Mouse (Mus musculus) kidney, postnatal 4 days (tissue): ENCODE results near the gene Grpel1.

ENCODE experiments used
- DNase-seq, 2 experiments: peaks; one replicate each; pipeline ENCODE4 v3.0.0; 2021; ENCODE audit warnings: mixed read lengths in 2 of 2

Gene Grpel1

DNA sequence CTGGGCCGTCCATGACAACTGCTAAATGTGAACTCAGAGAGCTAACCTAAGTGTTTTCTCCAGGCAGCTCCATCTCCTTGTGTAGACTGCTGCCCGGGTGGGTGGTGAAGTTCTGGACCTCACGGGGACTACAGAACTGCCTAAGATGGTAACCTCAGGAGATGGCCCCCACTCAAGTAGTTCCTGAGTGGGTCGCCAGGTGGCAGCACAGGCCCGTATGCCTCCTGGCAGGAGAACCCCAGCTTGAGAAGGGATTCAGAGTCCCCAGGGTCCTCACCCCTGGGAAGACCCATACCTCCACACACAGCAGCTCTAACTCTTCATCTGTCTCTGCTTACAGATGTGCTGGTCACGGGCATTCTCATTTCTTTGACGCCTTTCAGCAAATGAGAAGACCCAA is 2.0 kb upstream of the Grpel1 start:
- peak; percentile 91 for DNase-seq

DNA sequence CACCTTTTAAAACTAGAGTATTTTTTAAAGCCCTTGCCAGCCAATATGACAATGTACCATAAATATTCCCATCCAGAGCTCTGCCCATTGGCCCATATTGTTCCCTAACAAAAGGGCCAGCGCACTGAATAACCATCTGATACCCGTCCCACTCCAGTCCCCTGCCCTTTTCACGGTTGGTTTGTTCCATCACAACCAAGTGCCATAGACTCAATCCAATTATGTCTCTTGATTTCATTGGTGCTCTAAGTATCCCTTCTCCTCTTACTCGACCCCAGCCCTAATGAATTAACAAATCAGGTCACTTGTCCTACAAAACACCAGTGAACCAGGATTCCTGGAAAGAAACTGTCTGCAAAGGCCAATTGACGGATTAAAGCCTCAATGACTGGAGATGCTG is 1.4 kb upstream of the Grpel1 start:
- DNase-seq: no peak

DNA sequence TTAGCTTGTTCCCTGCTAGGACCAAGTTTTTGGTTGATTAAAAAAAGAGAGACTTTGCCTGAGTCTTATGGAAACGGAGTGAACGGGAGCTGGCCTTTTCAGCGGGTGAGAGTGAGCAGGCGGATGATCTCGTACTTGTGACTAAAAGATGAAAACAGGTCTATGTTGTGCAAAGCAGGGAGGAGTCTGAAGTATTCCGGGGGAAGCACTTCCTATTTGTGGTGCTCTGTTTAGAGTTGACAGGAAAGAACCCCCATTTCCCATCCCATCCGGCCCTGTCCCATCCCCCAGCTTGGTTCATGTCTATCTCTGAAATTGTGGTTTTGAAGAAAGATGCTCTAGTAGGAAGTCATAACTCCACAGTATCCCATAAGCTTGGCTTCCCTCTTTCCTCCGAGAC is 1.1 kb downstream of the Grpel1 start:
- DNase-seq: no peak

DNA sequence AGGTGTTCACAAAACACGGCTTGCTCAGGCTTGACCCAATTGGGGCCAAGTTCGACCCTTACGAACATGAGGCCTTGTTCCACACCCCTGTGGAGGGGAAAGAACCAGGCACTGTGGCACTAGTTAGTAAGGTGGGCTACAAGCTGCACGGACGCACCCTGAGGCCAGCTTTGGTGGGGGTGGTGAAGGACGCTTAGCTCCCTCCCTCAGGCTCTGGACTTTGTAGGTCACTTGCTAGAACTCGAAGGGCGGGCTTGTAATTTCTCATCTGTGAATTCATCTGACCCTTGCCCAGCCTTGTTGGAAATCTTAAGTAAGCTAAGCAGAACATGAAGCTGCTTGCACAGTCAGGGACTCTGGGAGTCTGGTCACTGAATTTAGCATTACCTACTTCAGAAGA is 6.4 kb downstream of the Grpel1 start:
- no peak for DNase-seq

DNA sequence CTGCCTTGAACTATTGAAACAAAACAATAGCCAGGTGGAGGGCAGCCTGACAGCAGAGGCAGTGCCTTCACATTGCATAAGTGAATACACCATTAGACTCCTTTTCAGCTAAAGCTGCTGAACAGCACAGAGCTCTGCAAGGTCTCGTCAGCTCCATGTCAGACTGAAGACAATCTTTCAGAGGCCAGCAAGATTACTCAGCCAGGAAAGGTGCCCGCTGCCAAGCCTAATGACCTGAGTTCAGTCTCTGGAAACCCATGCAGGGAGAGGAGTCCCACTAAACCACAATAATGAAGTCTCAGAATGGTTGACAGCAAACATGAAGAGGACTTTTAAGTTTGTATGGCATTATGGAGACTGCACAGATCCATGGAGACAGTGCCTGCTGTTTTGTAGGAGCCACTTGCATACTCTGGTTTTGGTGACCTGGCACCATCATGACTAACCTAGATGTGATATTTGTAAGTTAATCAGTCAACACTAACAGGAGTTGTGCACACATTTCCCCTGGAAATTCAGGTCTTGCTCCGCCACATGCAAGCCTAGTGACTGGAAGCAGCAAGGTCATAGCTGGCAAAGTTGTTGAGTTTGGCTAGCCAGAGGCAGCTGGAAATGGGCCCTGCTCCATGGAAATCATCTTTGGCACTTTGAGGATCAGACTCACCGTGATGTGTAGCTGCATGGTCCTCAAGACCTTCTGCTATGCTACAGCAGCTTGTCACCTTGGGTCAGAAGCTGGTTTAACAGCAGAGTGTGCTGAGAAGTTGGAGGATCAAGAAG is 8.3 kb downstream of the Grpel1 start:
- no peak for DNase-seq

DNA sequence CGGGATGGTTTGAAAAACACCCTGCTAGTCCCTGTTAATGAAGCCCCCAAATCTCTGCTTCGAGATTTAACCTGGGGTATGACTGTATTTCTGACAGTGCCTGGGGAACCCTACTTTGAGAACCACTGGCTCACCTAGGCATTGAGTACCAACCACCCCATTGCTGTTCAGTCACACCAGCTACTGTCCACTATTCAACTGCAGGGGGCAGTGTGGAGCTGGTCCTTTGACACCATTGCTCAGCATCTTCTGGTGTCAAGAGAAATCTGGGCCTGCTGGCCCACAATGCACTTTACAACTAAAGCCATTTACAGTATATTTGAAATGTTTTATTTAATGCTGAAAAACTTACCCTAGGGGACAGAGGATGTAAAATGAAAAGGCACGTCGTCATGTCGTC is 9.5 kb downstream of the Grpel1 start:
- DNase-seq: peak; percentile 81 to 85

DNA sequence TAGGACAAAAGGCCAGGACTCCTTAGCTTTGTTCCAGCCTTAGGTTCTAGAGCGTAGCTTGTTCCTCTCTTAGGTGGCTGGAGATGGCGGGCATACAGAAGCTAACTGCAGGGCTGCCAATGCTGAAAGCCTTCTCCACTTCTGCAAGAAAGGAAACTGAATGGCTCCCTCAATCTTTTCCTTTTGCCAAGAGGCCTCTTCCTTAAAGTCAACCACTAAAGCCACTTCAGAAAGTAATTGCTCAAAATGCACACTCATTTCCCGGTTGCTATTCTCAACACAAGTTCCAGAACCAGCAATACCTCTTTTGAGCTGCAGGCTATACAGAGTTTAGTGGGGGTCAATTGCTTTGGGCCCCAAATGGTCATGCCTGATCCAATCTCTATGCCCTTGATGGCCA is 12.7 kb downstream of the Grpel1 start:
- DNase-seq: no peak

DNA sequence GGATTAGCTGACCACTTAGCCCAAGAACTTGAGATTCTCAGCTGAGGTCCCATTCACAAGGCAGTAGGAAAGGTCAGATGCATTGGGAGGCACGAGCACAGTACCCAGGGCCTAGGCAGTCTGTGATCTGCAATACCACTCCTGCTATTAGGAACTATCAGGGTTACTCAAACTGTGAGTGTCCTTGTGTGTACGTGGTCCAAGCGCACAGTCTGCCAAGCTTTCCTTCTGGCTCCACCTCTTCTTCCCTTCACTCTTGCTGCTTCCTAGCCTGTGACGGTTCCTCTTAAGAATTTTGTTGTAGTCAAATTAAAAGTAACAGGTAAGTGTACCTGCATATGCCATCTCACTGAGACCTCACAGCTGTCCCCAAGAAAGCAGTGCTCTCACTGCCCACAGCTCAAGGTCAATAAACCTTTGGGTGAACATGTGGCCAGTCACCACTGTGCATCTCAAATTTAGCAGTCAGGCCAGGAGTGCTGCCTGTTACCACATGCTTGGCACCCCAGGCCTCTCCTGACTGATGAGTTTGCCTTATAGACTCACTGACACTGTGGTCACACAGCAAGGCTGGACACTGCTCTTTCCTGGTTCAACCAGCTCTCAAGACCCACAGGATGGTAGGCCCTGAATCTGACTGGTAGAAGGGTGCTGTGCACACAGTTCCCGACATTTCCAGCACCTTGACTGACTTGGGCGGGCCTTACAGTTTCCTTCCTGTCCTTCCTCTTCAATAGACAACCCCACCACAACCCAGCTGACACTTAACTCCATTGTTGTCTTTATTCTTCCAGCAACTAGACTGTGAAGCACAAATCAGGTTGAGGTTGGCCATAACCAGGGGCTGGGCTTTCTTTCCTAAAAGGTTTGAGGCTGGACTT is 14.0 kb downstream of the Grpel1 start:
- no peak for DNase-seq

DNA sequence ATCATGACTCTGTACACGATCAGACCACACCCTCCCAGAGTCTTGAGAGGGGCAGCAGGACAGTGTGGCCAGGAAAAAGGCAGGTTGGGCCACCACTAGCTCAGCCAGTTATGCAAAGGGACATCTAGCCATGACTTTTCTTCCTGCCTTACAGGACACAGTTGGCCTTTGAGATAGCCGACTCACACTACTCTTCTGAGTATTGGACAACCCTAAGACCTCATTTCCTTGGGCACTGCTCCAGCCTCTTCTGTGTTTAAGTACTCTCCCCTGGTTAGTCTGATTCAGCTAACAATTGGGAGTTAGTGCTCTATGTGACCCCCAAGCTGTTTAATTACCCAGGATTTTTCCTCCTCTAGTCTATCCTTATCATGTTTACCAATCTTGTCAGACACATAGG is 14.9 kb downstream of the Grpel1 start:
- no peak for DNase-seq

DNA sequence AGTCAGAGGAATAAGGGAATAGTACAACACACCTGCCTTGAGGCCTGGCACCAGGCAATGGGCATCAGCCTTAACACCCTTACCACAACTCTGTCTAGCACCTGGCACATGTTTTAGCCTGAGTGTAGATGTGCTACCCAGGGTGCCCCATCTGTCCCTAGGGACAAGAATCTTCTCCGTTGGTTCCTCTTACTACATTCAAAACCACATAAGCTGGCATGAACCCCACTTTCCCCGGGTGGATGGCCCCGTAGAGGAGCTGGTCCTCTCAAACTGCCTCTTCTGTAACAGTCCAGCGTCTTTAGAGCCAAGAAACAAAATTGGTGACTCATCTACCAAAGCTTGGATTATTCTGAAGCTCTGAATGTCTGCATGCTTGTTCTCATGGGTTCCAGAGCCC is 15.6 kb downstream of the Grpel1 start:
- no peak for DNase-seq

DNA sequence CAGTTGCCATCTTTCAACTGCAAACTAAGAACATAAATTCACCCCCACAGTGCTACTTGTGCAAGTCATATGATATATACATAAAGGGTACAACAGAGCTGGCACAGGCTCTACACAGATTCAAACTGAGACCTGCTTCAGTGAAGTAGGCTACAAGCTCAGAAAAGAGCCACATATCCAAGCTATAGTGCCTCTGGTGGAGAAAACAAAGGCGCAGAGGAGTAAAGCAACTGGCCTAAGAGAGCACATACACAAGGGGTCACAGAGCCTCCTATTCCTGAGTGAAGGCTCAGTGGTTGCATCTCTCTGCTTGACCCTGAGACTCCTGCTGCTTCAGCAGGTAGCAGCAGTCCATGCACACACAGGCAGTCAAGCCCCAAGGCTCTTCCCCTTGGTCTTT is 16.3 kb downstream of the Grpel1 start:
- DNase-seq: no peak

DNA sequence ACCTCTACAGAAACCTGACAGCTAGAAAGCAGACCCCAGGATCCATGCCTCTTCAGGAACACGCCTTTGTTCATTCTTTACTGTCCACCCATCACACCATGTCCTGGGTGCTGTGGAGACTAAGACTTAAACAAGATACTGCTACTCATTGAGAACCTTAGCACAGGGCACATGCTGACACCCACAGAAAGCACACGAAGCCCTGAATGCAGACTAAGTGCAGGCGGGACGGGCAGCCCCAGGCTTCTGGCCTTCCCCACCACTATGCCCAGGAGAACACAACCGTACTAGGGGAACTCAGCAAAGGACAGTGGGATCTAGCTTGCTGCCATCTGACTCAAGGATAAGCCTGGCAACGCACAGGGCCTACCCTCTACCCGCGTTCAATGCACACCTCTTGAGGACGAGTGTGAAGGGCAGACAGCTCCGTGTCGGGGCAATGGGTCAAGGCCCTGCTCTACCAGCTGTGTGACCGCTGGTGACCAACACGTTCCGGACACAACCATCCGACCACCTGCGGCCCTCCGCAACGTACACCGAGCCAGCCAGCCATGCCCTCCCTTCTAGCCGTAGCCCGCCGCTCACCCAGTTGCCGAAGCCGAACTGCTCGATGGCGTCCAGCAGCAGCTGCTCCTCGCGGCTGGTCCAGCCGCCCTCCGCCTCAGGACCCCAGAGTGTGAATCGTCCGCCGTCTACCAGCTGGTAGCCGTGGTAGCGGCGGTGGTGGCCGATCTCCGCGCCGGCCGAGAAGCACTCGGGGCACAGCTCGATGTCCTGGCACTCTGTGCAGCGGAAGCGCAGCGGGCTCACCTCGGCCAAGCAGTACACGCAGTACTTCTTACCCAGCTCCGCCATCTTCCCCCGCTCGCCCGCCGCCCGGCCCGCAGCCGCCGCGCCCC is 18.7 kb downstream of the Grpel1 start:
- DNase-seq: peak; percentile 63 to 77

DNA sequence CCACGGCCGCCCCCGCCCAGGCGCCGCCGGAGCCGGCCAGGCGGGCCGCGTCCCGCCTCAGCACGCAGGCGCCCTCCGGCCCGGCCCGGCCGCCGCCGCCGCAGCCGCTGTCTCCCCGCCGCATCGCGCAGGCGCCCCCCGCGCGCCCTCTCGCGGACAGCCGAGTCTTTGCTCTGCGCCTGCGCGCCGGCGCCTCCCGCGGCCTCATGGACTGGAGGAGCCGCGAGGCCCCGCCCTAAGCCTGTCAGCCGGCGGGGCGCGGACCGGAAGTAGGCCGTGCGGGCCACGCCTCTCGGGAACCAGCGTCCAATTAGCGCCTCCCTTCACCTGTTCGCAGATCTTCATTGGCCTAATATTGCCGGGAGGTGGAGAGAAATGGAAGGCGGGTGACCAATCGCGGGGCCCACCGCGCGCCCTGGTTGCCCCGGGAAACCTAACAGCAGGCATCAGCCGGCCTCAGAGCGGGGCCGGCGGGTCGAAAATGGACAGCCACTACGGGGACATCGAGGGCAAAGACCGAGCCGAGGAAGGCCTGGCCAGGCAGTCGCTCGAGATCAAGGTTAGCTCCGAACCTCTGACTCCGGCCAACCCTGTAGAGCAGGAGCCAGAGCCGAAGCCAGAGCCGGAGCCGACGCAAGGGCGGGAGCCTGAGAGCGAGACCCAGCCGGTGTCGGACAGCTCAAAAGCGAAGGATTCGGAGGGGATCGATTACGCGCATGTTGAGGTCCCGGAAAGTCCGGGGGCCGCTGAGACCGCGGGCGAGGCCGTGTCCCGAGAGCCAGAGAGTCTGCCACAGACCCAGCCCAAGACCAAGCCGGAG is 19.6 kb downstream of the Grpel1 start, which contains the start of the genes Tada2b and Ccdc96:
Gene Tada2b (minus strand): TSS at position 115 of the 820 bp plus-strand sequence.
Gene Ccdc96 (plus strand): TSS at position 418 of the 820 bp plus-strand sequence.
- peak; percentile 96 to 98 for DNase-seq

DNA sequence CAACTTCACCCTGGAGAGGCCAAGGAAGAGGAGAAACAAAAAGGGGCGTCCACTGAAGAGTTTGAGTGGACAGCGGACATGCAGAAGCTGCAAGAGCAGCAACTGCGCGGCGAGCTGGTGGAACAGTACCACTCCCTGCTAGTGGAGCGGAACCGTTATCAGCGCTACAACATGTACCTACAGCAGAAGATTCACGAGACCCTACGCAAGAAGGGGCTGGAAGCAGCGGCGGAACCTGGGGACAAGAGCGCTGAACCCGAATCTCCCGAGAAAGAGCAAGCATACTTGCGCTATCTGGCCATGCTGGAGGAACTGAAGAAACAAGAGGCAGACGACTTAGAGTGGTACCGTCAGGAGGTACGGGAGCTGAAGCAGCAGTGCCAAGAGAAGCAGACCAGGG is 20.5 kb downstream of the Grpel1 start:
- no peak for DNase-seq

DNA sequence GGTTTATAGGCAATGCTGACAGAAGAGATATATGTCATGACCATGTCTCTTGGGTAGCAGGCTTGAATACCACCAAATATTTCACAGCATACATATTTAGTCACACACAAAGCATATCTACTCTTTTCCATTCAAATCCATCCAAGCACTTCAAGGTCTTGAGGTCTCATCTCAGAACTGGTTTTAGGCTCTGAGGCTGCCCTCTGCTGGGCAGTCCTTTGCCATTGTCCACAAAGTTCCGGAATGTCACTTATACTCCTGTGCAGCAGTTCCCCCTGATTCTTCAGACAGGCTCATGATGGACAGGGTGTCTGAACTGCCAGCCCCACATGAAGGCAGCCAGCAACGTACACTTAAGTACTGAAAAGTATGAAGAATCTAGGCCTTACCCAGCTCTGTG is 24.4 kb downstream of the Grpel1 start:
- DNase-seq: peak; percentile 63 to 74

DNA sequence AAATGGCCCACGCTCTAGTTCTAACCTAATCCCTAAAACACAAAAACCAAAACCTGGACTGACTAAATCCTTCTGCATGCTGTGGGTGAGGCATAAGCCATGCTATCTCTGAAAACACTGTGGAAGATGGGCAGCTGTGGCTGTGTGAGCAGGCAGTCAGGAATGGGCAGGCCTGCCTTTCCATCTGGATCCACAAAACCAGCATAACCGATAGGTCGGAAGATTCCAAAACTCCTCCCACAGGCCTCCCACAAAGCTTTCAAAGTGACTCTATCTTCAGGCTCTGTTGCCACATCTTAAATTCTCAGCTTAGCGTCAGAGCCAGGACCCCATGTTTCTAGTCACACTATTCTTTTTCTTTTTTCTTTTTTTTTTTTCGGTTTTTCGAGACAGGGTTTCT is 29.1 kb downstream of the Grpel1 start:
- DNase-seq: no peak

DNA sequence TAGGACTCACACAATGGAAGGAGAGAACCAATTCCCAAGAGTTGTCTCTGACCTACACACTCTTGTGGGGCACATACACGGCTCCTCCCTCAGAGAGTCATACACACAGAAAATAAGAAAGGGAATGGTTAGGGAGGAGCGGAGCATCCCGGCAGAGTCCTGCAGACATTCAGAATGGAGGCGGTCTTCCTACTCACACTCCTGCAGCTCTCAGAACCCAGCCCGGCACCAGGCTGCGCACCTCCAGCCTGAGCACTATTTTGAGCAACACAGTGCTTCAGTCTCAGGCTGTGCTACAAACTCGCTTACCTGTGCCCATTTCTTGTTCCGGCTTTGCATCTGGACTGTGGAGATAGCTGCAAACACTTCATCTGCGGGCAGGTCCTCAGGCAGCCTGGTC is 29.9 kb downstream of the Grpel1 start:
- DNase-seq: no peak

DNA sequence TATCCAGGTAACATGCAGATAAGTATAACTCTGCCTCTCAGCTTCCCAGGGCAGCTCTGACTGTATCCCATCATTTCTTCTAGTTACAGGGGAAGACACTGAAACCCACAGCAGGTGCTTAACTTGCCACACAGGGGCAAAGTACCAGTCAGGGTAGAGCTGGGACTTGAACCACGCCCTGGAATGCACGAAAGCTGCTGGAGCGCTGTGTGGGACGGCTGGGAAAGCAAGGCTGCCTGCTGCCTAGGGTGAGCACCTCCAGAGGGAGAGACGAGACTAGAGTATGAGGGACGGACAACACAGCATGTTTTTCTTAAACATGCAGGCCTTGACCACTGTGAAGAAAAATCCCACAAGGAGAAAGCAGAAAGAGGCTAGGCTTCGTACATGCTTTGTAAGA is 40.4 kb downstream of the Grpel1 start:
- DNase-seq: no peak

DNA sequence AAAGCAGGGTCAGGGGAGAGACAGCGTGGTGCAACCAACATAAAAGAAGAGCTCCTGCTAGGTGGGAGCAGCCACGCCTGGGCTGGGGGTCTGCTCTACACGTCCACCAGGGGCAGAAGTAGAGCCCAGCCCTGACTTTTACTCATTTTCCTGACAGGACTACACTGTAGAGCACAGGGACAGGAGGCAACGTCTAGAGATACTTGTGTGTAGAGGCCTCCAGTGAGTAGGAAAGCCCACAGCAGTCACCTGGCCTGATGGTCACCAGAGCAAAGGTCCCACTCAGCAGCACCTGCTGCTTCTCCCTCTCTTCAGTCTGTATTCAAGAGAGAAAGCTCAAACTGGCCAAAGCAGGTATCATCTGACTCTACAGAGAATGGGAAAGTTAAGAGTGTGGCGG is 40.8 kb downstream of the Grpel1 start:
- DNase-seq: no peak

DNA sequence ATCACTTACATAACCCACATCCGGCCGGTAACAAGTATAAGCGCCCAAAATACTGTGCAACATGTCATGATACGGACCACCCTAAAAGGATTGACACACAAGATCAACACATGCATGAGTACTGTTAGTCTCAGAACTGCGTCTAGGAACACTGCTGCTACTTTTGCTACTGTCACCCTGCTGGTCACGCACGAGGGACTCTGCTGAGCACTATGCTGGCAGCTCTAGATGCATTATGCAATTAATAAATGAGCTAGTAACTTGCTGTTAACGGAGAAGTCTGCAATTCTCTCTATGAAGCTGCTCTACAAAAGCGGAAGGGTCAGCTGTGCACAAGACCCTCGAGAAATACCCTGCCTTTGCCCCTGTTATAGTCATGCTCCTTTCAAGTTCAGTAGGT is 43.6 kb downstream of the Grpel1 start:
- DNase-seq: no peak

DNA sequence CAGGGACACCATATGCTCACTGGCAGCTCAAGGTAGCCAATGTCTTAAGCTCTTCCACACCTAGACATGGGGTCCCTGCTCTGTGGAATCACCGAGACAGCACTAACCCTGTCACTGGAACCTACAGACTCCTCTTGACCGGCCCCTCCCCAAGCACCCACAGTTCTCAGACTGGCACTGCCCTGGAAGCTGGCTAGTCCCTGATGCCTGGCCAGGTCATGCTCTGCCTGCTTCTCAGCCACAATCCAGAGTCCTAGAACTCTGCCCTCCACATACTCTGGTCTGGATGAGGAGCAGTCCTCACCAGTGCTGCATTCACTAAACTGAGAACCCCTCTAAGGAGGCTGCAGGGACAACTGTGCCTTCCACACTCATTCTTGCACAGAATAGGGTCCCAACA is 46.2 kb downstream of the Grpel1 start:
- no peak for DNase-seq

DNA sequence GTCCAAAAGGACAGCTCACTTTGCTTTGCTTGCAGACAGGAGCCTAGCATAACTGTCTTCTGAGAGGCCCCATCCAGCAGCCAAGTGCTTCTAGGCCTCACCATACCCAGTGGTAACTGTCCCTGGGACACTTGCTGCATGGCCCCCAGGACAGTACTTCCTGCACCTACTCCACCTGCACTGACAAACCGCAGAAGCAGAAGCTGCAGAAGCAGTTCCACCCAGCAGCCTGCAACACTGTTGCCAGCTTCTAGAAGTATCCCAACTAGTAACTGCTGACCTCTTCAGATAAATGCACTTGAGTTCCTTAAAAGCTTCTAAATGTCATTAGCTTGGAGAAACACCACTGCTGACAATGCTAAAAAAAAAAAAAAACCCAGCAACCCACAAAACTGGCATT is 50.3 kb downstream of the Grpel1 start:
- no peak for DNase-seq
